Mouse (Mus musculus) Patski (cell line): ENCODE measurements around the gene Plpp6. TPM values are rescaled to one million over a fixed set of nuclear protein-coding genes. Genes with fewer than 3 reads are reported as not detected.
A peak's percentile ranks its signal among the peaks of the same experiment; 100 is the strongest.
"Not testable (repeated sequence)": the region's sequence is repeated elsewhere in the genome, so short reads cannot be mapped to it uniquely, and the experiment has no call there.

Source experiments
- ATAC-seq: fragments of 100-300 bp; one replicate; pipeline ENCODE4 v1.8.0; 2021
- CTCF ChIA-PET: fragments of 350-600 bp; sonication (Branson Sonifier 250); formaldehyde crosslinking; loops from one replicate; lab custom pipeline; 2022; ENCODE audit warnings: inconsistent platforms; lab: Charles Lee
- POLR2A ChIA-PET: fragments of 350-600 bp; sonication (Branson Sonifier 250); formaldehyde crosslinking; loops from one replicate; lab custom pipeline; 2022; ENCODE audit warnings: antibody characterized with exemption, inconsistent platforms; lab: Charles Lee
- DNase-seq: peaks from one replicate; pipeline ENCODE4 v3.0.0-alpha.2; 2011; ENCODE audit warnings: low read depth, low spot score
- H3K27me3 ChIP-seq: fragments of 371-371 bp; one replicate; pipeline ENCODE4 v1.5.1; 2021
- CTCF ChIP-seq: fragments of 100-300 bp; IDR thresholded peaks from one replicate; pipeline ENCODE4 v1.5.1; 2021
- in situ Hi-C: fragments of 300-500 bp; cut with MboI; formaldehyde crosslinking; loops from 3 replicates; pipeline ENCODE4 v1.11.1; 2018; ENCODE audit warnings: low pct_unique_long_range_greater_than_20kb, mixed read lengths
- polyA plus RNA-seq: library from polyadenylated mRNA; unstranded; gene quantifications from one replicate; pipeline ENCODE4 v1.2.3, GENCODE M21; 2021

Gene Plpp6
- polyA plus RNA-seq, 1 experiment from 2014 or later: 16.8 TPM

DNA sequence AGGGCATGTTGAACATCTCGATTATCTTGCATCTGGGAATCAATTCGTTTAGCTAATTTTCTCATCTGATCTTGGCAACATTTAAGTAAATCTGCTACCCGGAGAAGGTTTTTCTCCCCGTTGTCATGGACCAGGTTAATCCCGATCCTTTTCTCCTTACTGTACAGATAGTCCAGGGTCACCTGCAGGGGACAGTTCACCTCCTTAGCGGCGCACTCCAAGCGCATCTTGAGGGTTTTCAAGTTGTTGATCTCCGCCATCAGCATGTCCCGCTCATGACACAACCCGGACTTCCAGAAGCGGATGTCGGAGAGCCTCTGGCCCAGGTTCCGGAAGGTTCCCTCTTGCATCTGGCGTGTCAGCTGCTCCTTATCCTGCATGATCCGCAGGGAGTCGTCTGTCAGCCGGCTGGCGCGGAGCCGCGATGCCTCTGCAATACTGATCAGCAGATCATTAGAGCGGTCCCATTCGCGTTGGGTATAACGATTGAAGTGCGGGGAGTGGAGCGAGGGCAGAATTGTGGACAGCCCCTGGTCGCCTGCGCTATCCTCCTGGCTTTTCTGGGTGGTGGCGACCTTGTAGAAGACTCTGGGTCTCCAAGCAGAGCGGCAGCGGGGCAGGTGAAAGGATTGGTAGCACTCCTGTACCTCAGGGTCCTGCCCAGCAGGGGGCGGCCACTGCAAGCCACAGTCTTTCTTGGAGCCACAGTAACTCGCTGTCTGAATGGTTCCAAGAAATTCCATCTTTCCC is 11.3 kb downstream of the Plpp6 start:
- ChIA-PET CTCF (no interaction called here), POLR2A (no interaction called here)
- DNase-seq (no peak), ATAC-seq (peak; percentile 62)
- H3K27me3 ChIP-seq: peaks cover 39% of the 10 kb centered on the region
- in situ Hi-C loops: loop anchor here (5.0 kb wide), 2 partner anchors 87 to 382 kb away; no protein-coding TSS in a partner anchor
- TF ChIP-seq CTCF: peak; percentile 90

DNA sequence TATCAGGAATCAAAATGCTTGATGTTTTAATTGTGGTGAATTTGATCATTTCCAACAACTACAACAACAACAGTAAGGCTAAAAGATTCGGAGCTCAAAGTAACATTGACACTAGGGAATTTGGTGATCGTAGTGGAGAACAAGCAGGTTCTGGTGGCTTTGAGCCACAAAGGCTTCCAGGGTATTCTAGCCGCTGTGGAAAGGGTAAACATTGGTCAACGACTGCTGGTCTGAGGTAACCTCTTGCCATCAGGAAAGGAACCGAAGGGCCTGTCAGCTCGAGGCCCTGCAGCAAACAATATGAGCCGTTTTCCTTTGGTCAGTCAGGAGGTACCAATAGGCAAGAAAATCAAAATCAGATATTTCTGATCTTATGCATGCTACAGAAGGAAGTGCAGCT is 18.9 kb downstream of the Plpp6 start:
- CTCF ChIA-PET: interaction anchor here (1.4 to 2.1 kb wide), 2 partner anchors 11 to 14 kb away, joined by 5 read pairs; partner anchors contain the start of gene 4430402I18Rik
- H3K27me3 ChIP-seq: peaks cover 89% of the 10 kb centered on the region
- in situ Hi-C loops: no loop called here
- ATAC-seq: no peak
- no peak for TF ChIP-seq CTCF
- POLR2A ChIA-PET: no interaction called here
- no peak for DNase-seq

DNA sequence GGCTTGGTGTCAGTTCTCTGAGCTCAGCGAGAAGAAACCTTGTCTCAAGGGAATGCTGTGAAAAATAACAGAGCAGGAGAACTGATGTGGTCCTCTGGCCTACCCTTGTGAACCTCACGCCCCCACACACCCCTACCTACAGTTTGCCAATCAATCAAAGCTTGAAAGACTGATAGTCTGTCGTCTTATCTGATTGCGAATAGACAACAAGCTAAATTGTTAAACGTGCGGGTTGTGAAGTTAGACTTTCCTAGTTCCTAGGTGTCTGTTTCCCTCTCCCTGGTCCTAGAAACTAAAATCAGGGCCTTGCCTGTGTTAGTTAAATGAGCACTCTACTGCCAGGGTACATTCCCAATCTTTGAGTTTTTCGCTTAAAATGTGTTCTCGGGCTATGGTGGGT is 25.8 kb downstream of the Plpp6 start:
- no peak for DNase-seq

DNA sequence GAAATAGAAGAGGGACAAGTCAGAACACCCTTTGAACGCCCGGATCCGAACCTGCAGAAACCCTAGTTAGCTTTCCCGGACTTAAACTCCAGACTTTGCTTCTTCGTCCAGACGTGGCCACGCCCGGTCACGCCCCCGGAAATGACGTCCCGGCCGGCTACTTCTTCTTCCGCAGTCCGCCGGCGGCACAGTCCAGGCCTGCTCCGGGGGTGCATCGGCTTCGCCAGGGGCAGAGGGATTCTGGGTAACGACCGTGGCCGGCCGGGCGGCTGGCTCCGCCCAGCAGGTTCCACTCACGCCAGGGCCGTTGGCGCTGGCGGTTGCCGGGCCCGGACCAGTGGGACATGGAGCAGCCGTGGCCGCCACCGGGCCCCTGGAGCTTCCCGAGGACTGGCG is 26.4 kb downstream of the Plpp6 start, which contains the start of gene Cdc37l1:
Gene Cdc37l1, plus strand, starts transcription at position 159 of the 396 bp plus-strand sequence.
- TF ChIP-seq CTCF: no peak
- in situ Hi-C loops: no loop called here
- ATAC-seq (peak; percentile 98), DNase-seq (peak; percentile 70)
- CTCF ChIA-PET: interaction anchor here (2.4 kb wide), 1 partner anchor 10 kb away, joined by 6 read pairs; no protein-coding TSS in a partner anchor
- POLR2A ChIA-PET: interaction anchor here (0.7 to 2.2 kb wide), 6 partner anchors 14 to 57 kb away, joined by 3 to 5 read pairs (median 4); partner anchors contain the start of gene Plpp6
- peaks cover 18% of the 10 kb centered on the region for H3K27me3 ChIP-seq

More for the DNA sequence above, 25.8 kb downstream of the Plpp6 start:
- ChIA-PET POLR2A (interaction anchor here (0.7 to 2.2 kb wide), 2 partner anchors 26 to 29 kb away, joined by 3 to 4 read pairs; partner anchors contain the start of gene Plpp6), CTCF (interaction anchor here (2.4 to 3.0 kb wide), 2 partner anchors 10 to 13 kb away, joined by 6 to 10 read pairs; no protein-coding TSS in a partner anchor)
- no peak for TF ChIP-seq CTCF
- H3K27me3 ChIP-seq: peaks cover 24% of the 10 kb centered on the region
- in situ Hi-C loops: no loop called here
- ATAC-seq: no peak

DNA sequence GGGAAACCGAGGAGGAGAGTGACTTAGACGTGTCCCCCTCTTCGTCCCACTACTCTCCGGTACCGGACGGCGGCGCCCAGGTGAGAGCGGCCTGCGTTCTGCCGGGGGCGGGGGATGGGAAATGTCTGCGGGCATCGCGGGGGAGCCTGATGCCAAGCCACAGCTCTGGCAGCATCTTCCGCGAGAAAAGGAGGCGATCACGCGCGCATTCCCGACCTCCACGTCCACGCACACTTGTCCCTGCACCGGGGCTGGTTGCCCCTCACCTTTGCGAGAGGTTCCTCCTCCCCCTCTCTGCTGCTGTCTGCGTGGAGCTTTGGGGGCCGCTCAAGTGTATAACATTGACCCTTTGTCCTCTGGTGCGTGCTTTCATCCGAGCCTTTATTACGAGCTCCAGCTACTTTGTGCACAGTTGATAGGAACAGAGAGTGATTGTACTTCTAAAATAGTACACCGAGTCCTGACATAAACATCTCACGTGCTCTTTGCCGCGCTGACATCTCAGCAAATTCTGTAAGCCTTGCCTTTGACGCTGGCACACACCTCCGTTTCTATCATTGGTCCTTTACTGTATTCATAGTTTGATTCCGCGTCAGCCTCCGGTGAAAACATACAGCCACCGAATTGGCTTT is 27.0 kb downstream of the Plpp6 start:
- ATAC-seq: peak; percentile 36
- no peak for TF ChIP-seq CTCF
- H3K27me3 ChIP-seq: peaks cover 14% of the 10 kb centered on the region
- in situ Hi-C loops: no loop called here
- DNase-seq: no peak
- ChIA-PET POLR2A (interaction anchor here (0.6 to 2.2 kb wide), 6 partner anchors 14 to 56 kb away, joined by 3 to 5 read pairs (median 4); partner anchors contain the start of gene Plpp6), CTCF (interaction anchor here (2.4 kb wide), 1 partner anchor 11 kb away, joined by 6 read pairs; no protein-coding TSS in a partner anchor)

DNA sequence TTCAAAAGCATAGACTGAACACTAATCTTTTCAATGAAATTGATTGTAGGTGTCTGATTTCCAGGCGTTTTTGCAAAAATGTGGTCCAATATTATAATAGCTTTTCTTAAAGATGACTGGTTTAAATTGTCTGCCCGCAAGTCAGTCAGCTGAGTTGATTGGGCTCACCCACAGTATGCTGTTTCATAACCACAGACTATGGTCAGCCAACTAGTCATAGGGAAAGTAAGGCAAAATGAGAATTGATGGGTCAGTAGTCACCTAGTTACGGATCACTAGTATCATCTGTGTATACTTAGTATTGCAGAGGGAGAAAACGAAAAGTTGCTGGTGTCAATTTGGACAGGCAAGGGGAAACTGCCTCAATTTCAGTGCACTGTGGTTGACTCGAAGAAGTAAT is 27.6 kb downstream of the Plpp6 start:
- no peak for ATAC-seq
- H3K27me3 ChIP-seq: peaks cover 8% of the 10 kb centered on the region
- TF ChIP-seq CTCF: no peak
- CTCF ChIA-PET: no interaction called here
- POLR2A ChIA-PET: interaction anchor here (0.6 to 2.2 kb wide), 4 partner anchors 15 to 27 kb away, joined by 4 to 5 read pairs (median 4); partner anchors contain the start of gene Plpp6
- no peak for DNase-seq
- in situ Hi-C loops: no loop called here

DNA sequence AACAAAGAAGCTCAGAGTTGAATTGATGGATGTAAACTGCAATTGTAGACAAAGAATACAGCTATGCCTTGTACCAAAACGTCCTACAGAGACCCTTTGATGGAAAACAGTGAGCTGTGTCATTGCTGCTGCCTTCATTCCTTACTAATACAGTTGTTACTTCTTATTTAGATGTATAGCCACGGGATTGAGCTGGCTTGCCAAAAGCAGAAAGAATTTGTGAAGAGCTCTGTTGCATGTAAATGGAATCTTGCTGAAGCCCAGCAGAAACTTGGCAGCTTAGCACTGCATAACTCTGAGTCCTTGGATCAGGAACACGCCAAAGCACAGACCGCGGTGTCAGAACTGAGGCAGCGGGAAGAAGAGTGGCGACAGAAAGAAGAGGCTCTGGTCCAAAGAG is 31.1 kb downstream of the Plpp6 start:
- in situ Hi-C loops: no loop called here
- CTCF ChIA-PET: no interaction called here
- TF ChIP-seq CTCF: no peak
- DNase-seq (no peak), ATAC-seq (no peak)
- no peaks in the 10 kb centered on the region for H3K27me3 ChIP-seq
- POLR2A ChIA-PET: interaction anchor here (1.2 kb wide), 1 partner anchor 18 kb away, joined by 3 read pairs; no protein-coding TSS in a partner anchor

DNA sequence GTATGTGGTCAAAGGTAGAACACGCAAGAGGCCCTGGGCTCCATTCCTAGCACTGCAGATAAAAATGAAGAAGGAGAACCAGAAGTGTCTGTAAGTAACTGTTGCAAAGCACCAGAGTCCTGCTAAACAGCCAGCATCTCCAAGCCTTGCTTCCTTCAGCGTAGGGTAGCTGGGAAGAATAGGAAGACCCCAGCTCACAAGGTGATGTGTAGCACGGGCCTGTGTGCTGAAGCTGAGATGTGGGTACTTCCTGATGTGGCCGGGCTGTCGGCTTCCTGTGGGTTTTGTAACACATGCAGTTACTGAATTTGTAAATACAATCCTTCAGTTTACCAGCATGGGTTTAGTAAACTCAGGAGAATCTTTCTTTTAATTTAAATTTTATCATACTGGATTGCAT is 31.6 kb downstream of the Plpp6 start:
- ChIA-PET CTCF (no interaction called here), POLR2A (interaction anchor here (1.2 kb wide), 1 partner anchor 19 kb away, joined by 3 read pairs; no protein-coding TSS in a partner anchor)
- in situ Hi-C loops: no loop called here
- no peak for TF ChIP-seq CTCF
- H3K27me3 ChIP-seq: no peaks in the 10 kb centered on the region
- DNase-seq: no peak
- ATAC-seq: no peak

DNA sequence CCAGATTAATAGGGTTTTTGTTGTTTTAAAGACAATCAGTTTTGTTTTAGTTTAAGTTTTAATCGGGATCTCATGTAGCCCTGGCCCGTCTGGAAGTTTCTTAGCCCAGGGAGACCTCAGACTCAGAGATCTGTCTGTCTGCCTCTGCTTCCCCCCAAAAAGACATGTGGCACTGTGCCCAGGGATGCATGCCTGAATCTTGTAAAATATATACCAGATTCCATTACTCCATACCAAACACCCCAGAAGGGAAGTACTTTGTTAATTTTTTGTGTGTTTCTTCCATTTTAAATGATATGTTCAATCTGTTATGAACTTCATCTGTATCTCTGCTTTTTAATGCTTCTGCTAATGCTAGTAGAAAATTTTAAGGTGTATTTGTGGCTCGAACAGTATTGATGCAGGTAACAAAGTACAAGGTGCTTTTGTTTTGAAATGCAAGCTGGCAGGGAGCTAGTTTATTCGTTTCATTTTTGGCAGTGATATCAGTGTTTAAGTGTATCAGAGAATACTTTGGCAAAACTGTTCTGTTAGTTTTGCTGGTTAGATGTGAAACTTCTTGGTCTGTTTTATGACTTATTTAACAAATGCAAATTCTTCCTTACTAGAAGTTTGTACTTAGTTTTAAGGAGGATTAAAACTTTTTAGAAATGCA is 34.4 kb downstream of the Plpp6 start:
- DNase-seq: no peak
- in situ Hi-C loops: no loop called here
- CTCF ChIA-PET: interaction anchor here (1.2 kb wide), 1 partner anchor 22 kb away, joined by 3 read pairs; no protein-coding TSS in a partner anchor
- TF ChIP-seq CTCF: no peak
- no peak for ATAC-seq
- POLR2A ChIA-PET: no interaction called here
- H3K27me3 ChIP-seq: no peaks in the 10 kb centered on the region

DNA sequence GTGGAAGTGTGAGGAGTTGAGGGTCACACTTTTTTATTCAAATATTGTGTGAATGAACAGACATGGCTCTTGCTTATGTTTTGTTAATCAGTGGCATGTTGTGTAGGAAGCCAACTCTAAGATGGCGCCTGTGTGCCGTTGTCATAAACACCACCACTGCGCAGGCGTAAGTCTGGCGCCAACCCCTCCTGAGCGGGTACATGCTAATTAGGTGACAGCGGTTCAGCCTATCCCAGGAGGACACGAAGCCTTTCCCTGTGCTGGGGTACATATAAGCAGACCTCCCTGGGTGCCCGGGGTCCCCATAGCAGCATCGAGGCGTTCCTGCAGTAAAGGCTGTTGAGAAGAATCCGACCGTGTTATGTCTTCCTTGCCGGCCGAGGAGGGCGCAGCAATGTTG is 36.6 kb downstream of the Plpp6 start:
- H3K27me3 ChIP-seq, in situ Hi-C loops, DNase-seq, ATAC-seq, POLR2A ChIA-PET: not testable (repeated sequence)
- CTCF ChIA-PET: interaction anchor here (2.1 kb wide), 1 partner anchor 18 kb away, joined by 5 read pairs; no protein-coding TSS in a partner anchor
